Mouse (Mus musculus) lung, embryonic 14.5 days (tissue): Measurements from ENCODE around the gene Nrde2. TPM values are rescaled to one million over a fixed set of nuclear protein-coding genes. Genes with fewer than 3 reads are reported as not detected.
A peak's percentile ranks its signal among the peaks of the same experiment; 100 is the strongest.

Experiments used
- ATAC-seq: fragments of 200-750 bp; cut with Nextera tagmentation; 2 replicates; pipeline ENCODE4 v1.8.0; 2017; ENCODE audit warnings: mild to moderate bottlenecking, moderate TSS enrichment, moderate library complexity; ENCODE audit not compliant: insufficient read depth
- DNase-seq: peaks from one replicate; pipeline ENCODE4 v3.0.0-alpha.2; 2015
- H3K27ac ChIP-seq: fragments of 300-500 bp; sonication (generic); 2 replicates; pipeline ENCODE4 v1.5.1; 2014; ENCODE audit warnings: low read depth, mild to moderate bottlenecking, moderate library complexity
- H3K27me3 ChIP-seq: fragments of 300-500 bp; sonication (generic); 2 replicates; pipeline ENCODE4 v1.6.1; 2014; ENCODE audit warnings: low read length, control low read depth; ENCODE audit not compliant: insufficient read depth
- H3K36me3 ChIP-seq: fragments of 300-500 bp; sonication (generic); 2 replicates; pipeline ENCODE4 v1.6.1; 2014; ENCODE audit warnings: control low read depth; ENCODE audit not compliant: insufficient read depth
- H3K4me1 ChIP-seq: fragments of 300-500 bp; sonication (generic); 2 replicates; pipeline ENCODE4 v1.6.1; 2014; ENCODE audit warnings: antibody characterized with exemption, control low read depth; ENCODE audit not compliant: insufficient read depth
- H3K4me2 ChIP-seq: fragments of 300-500 bp; sonication (generic); 2 replicates; pipeline ENCODE4 v1.6.1; 2014; ENCODE audit warnings: mild to moderate bottlenecking
- H3K4me3 ChIP-seq: fragments of 300-500 bp; sonication (generic); 2 replicates; pipeline ENCODE4 v1.5.1; 2014; ENCODE audit warnings: low read depth, low read length
- H3K9ac ChIP-seq: fragments of 300-500 bp; sonication (generic); 2 replicates; pipeline ENCODE4 v1.6.1; 2014
- H3K9me3 ChIP-seq: fragments of 300-500 bp; sonication (generic); 2 replicates; pipeline ENCODE4 v1.6.1; 2016; ENCODE audit warnings: low read depth, low read length, control low read depth
- CTCF ChIP-seq: IDR thresholded peaks from 2 replicates; pipeline ENCODE4 v1.5.1; 2016; ENCODE audit warnings: antibody characterized with exemption, low read depth
- WGBS: fragments of 180-500 bp; shearing (Covaris S2); extraction: QIAGEN DNeasy Blood & Tissue Kit; methylation state at CpG from one replicate; pipeline ENCODE4 v1.1.7; 2014; 5-methylcytosine and 5-hydroxymethylcytosine counted together
- polyA plus RNA-seq: library from polyadenylated mRNA; unstranded; fragments of >200 nt; fragmentation: Nextera tagmentation; extraction: Ambion mirVana; gene quantifications from 2 replicates; pipeline ENCODE4 v1.2.1, GENCODE M21; 2014

Nrde2 gene
- polyA plus RNA-seq, 1 experiment from 2014 or later = 14.5 TPM

GRCm38 (mm10) chr12:100180802-100181201 is 21.3 kb upstream of the Nrde2 start:
- WGBS = 79% methylated on average over 13 of the region's 13 CpGs
- TF ChIP-seq CTCF = no peak
- Histone ChIP-seq H3K9ac (no peak overlapping the region), H3K4me1 (peaks cover 2% of the 10 kb centered on the region; the same call in 1 of the 2 replicates), H3K9me3 (no peaks in the 10 kb centered on the region), H3K27ac (no peak overlapping the region), H3K27me3 (no peaks in the 10 kb centered on the region), H3K4me3 (no peak overlapping the region), H3K36me3 (no peaks in the 10 kb centered on the region), H3K4me2 (no peak overlapping the region)
- ATAC-seq (no peak), DNase-seq (no peak)

GRCm38 (mm10) chr12:100178898-100179440 is 19.5 kb upstream of the Nrde2 start:
- DNase-seq (no peak), ATAC-seq (no peak)
- H3K9ac ChIP-seq = no peak overlapping the region
- 46% methylated on average over 6 of the region's 6 CpGs for WGBS
- H3K9me3 ChIP-seq = no peaks in the 10 kb centered on the region
- H3K4me3 ChIP-seq = no peak overlapping the region
- no peaks in the 10 kb centered on the region for H3K27me3 ChIP-seq
- no peak overlapping the region for H3K4me2 ChIP-seq
- no peak overlapping the region for H3K27ac ChIP-seq
- TF ChIP-seq CTCF = no peak
- H3K4me1 ChIP-seq = no peaks in the 10 kb centered on the region
- no peaks in the 10 kb centered on the region for H3K36me3 ChIP-seq

- H3K4me1 ChIP-seq = no peaks in the 10 kb centered on the region
- ATAC-seq (no peak), DNase-seq (no peak)
- no peaks in the 10 kb centered on the region for H3K36me3 ChIP-seq
- H3K27ac ChIP-seq = no peak overlapping the region
- no peaks in the 10 kb centered on the region for H3K27me3 ChIP-seq
- no peak overlapping the region for H3K4me3 ChIP-seq
- WGBS = 71% methylated on average over 11 of the region's 11 CpGs
- H3K9ac ChIP-seq = no peak overlapping the region
- no peak for TF ChIP-seq CTCF
- H3K4me2 ChIP-seq = no peak overlapping the region
- no peaks in the 10 kb centered on the region for H3K9me3 ChIP-seq
Observed at GRCm38 (mm10) chr12:100176469-100177056, 17.1 kb upstream of the Nrde2 start.

- DNase-seq = no peak
- no peak for ATAC-seq
- H3K27me3 ChIP-seq = no peaks in the 10 kb centered on the region
- H3K4me1 ChIP-seq = 0 out of 2 replicates have a peak, but pooled peaks cover 2% of the 10 kb centered on the region
- H3K36me3 ChIP-seq = no peaks in the 10 kb centered on the region
- no peak overlapping the region for H3K27ac ChIP-seq
- no peaks in the 10 kb centered on the region for H3K9me3 ChIP-seq
- H3K4me3 ChIP-seq = no peak overlapping the region
- H3K9ac ChIP-seq = no peak overlapping the region
- TF ChIP-seq CTCF = no peak
- no peak overlapping the region for H3K4me2 ChIP-seq
- 47% methylated on average over 7 of the region's 7 CpGs for WGBS
Observed at GRCm38 (mm10) chr12:100172481-100172880, 13.0 kb upstream of the Nrde2 start.

- peak overlapping the region; percentile 62 for H3K4me2 ChIP-seq
- ATAC-seq (peak; percentile 67), DNase-seq (peak; percentile 42)
- H3K36me3 ChIP-seq = no peaks in the 10 kb centered on the region
- H3K4me1 ChIP-seq = 0 out of 2 replicates have a peak, but pooled peaks cover 2% of the 10 kb centered on the region
- no peaks in the 10 kb centered on the region for H3K27me3 ChIP-seq
- H3K27ac ChIP-seq = peak overlapping the region; percentile 50; the same call in 1 of the 2 replicates
- peak overlapping the region; percentile 20; the same call in 1 of the 2 replicates for H3K4me3 ChIP-seq
- WGBS = 12% methylated on average over 28 of the region's 28 CpGs
- TF ChIP-seq CTCF = no peak
- H3K9me3 ChIP-seq = no peaks in the 10 kb centered on the region
- peak overlapping the region; percentile 44 for H3K9ac ChIP-seq
Observed at GRCm38 (mm10) chr12:100167931-100168871, 8.7 kb upstream of the Nrde2 start.

- no peak for TF ChIP-seq CTCF
- peak overlapping the region; percentile 50; the same call in 1 of the 2 replicates for H3K27ac ChIP-seq
- no peak overlapping the region for H3K9ac ChIP-seq
Observed at GRCm38 (mm10) chr12:100167502-100167901, 8.0 kb upstream of the Nrde2 start.

GRCm38 (mm10) chr12:100166939-100167338 is 7.5 kb upstream of the Nrde2 start:
- WGBS = 76% methylated on average over 8 of the region's 8 CpGs
- Histone ChIP-seq H3K4me3 (no peak overlapping the region), H3K4me2 (no peak overlapping the region), H3K27ac (no peak overlapping the region), H3K9me3 (no peaks in the 10 kb centered on the region), H3K9ac (no peak overlapping the region), H3K27me3 (no peaks in the 10 kb centered on the region), H3K4me1 (0 out of 2 replicates have a peak, but pooled peaks cover 2% of the 10 kb centered on the region), H3K36me3 (no peaks in the 10 kb centered on the region)
- TF ChIP-seq CTCF = no peak
- ATAC-seq (no peak), DNase-seq (no peak)

More at GRCm38 (mm10) chr12:100167502-100167901, 8.0 kb upstream of the Nrde2 start:
- Histone ChIP-seq H3K4me2 (peak overlapping the region; percentile 62), H3K4me1 (0 out of 2 replicates have a peak, but pooled peaks cover 2% of the 10 kb centered on the region), H3K27me3 (no peaks in the 10 kb centered on the region), H3K4me3 (no peak overlapping the region), H3K36me3 (no peaks in the 10 kb centered on the region), H3K9me3 (no peaks in the 10 kb centered on the region)
- DNase-seq (no peak), ATAC-seq (no peak)
- WGBS = 78% methylated on average over 1 of the region's 1 CpGs
